Mouse (Mus musculus) heart, adult 2 months (tissue): ENCODE results near the gene Gm10282. TPM values are rescaled to one million over a fixed set of nuclear protein-coding genes. Genes with fewer than 3 reads are reported as not detected.

Source experiments
- DNase-seq, 2 experiments: peaks; one replicate each; pipeline ENCODE4 v3.0.0; 2021
- H3K27ac ChIP-seq: fragments of 200-600 bp; 2 replicates; pipeline ENCODE4 v1.8.1; 2022
- H3K27me3 ChIP-seq: fragments of 200-500 bp; 2 replicates; pipeline ENCODE4 v1.6.1; 2012; ENCODE audit warnings: mild to moderate bottlenecking, low read length, inconsistent platforms, mixed read lengths; ENCODE audit not compliant: control insufficient read depth, insufficient read depth
- H3K36me3 ChIP-seq: fragments of 200-500 bp; 2 replicates; pipeline ENCODE4 v1.6.1; 2012; ENCODE audit warnings: low read length, inconsistent platforms; ENCODE audit not compliant: control insufficient read depth, insufficient read depth
- H3K4me1 ChIP-seq: fragments of 200-500 bp; 2 replicates; pipeline ENCODE4 v1.6.1; 2011; ENCODE audit warnings: low read length; ENCODE audit not compliant: control insufficient read depth, insufficient read depth
- H3K4me3 ChIP-seq: fragments of 200-600 bp; 2 replicates; pipeline ENCODE4 v1.8.1; 2022
- H3K79me2 ChIP-seq: fragments of 200-500 bp; replicated peaks from 2 replicates; pipeline ENCODE4 v1.6.1; 2012; ENCODE audit warnings: mild to moderate bottlenecking, inconsistent platforms, low read length, moderate library complexity, mixed read lengths; ENCODE audit not compliant: control insufficient read depth, insufficient read depth
- H3K9ac ChIP-seq: fragments of 200-500 bp; 2 replicates; pipeline ENCODE4 v1.6.1; 2012; ENCODE audit warnings: low read depth, mild to moderate bottlenecking, control low read depth, inconsistent platforms, low read length, mixed read lengths
- CTCF ChIP-seq: fragments of 200-600 bp; IDR thresholded peaks from 2 replicates; pipeline ENCODE4 v1.8.1; 2022; ENCODE audit warnings: antibody characterized with exemption, mild to moderate bottlenecking, moderate library complexity
- EP300 ChIP-seq: fragments of 200-500 bp; IDR thresholded peaks from 2 replicates; pipeline ENCODE4 v1.6.1; 2011; ENCODE audit warnings: low read depth, low read length, control low read depth; ENCODE audit not compliant: insufficient read depth
- POLR2A ChIP-seq: fragments of 200-500 bp; IDR thresholded peaks from 2 replicates; pipeline ENCODE4 v1.6.1; 2011; ENCODE audit warnings: mild to moderate bottlenecking, low read depth, low read length, control low read depth; ENCODE audit not compliant: insufficient read depth
- WGBS: fragments of 180-500 bp; shearing (Covaris S2); methylation state at CpG from one replicate; pipeline ENCODE4 v1.1.7; 2018; 5-methylcytosine and 5-hydroxymethylcytosine counted together
- intact Hi-C: fragments of 180-260 bp; cut with DNase I; formaldehyde crosslinking; loops from one replicate; pipeline ENCODE4 v1.15.1; 2025
- polyA plus RNA-seq: library from polyadenylated mRNA; depleted of rRNA; stranded (reverse); fragments of >200 nt; gene quantifications from 2 replicates; pipeline ENCODE4 v1.2.3, GENCODE M21; 2012
- total RNA-seq, 2 experiments: library from RNA; stranded (reverse); gene quantifications; 2 replicates each; pipeline ENCODE4 v1.2.3; 2021

The Gm10282 gene
- total and polyA plus RNA-seq, 3 experiments = 2.9 to 8.5 (median 6.7) TPM

DNA sequence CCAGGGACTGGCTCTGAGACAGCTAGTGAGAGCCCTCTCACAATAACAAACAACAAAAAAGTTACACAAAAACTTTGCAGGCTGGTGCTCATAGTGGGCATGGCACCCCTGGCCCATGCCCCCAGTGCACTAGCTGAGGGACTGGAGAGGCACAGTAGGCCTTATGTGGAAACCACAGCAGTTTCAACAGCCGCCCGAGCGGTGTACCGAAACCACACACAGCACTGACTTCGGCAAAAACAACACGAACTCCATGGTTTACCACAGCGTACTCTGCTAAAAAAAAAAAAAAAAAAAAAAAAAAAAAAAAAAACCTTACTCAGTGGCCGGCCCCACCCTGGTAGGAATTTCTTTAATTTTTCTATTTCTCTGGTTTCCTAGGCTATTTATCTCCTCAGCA lies 45.7 kb upstream of the Gm10282 start:
- peaks cover 7% of the 10 kb centered on the region for H3K36me3 ChIP-seq
- no peak overlapping the region for H3K9ac ChIP-seq
- no peak for TF ChIP-seq POLR2A
- TF ChIP-seq EP300 = no peak
- no peak for TF ChIP-seq CTCF
- WGBS = 80% methylated on average over 8 of the region's 8 CpGs
- H3K27ac ChIP-seq = peak overlapping the region; percentile 60
- DNase-seq = peak; percentile 28 to 67
- peaks cover 32% of the 10 kb centered on the region for H3K4me1 ChIP-seq
- H3K4me3 ChIP-seq = no peak overlapping the region
- intact Hi-C loops = no loop called here
- no peaks in the 10 kb centered on the region for H3K27me3 ChIP-seq
- no peaks in the 10 kb centered on the region for H3K79me2 ChIP-seq

DNA sequence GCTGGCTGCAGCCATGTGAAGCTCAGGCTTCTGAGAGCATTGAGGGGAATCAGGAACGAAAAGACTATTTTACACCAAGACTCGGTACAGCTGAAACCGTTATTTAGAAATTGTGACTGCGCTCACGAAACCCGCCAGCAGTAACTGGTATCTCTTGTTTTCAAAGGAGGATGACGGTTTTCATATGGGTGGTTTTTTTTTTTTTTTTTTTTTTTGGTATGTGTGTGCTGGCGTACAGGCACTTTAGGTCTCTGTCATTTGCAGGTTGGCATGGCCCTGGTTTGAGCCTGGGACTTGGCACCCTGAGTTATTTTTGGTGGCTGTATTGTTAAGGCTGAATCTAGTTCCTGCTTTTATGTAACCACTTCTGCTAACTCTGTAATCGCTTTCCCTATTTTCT lies 44.8 kb upstream of the Gm10282 start:
- Histone ChIP-seq H3K27me3 (no peaks in the 10 kb centered on the region), H3K36me3 (peaks cover 7% of the 10 kb centered on the region), H3K4me1 (peaks cover 26% of the 10 kb centered on the region), H3K4me3 (no peak overlapping the region), H3K9ac (no peak overlapping the region), H3K27ac (peak overlapping the region; percentile 60), H3K79me2 (no peaks in the 10 kb centered on the region)
- WGBS = 78% methylated on average over 9 of the region's 9 CpGs
- TF ChIP-seq EP300 = no peak
- TF ChIP-seq CTCF = no peak
- no peak for TF ChIP-seq POLR2A
- DNase-seq = peak in 1 of 2 experiments; percentile 45
- intact Hi-C loops = no loop called here

DNA sequence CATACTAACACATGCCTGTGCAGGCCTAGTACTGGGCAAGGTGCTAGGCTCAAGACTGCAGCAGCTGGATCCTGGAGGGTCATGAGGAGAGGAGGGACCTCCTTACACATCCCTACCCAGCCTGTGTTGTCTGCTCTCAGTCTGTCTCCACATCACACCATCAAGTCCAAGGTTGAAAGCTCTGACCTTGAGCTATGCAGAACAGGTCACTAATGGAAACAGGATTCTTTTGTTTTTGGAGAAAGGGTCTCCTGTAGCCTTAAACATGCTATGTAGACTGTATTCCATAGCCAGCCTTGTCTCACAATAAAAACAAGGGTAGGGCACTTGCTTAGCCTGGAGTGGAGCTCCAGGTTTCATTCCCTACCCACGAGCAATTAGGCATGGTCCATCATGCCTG lies 43.9 kb upstream of the Gm10282 start:
- 91% methylated on average over 1 of the region's 1 CpGs for WGBS
- H3K9ac ChIP-seq = no peak overlapping the region
- no peak for TF ChIP-seq EP300
- no peak for TF ChIP-seq CTCF
- TF ChIP-seq POLR2A = no peak
- H3K4me3 ChIP-seq = no peak overlapping the region
- intact Hi-C loops = no loop called here
- no peak for DNase-seq
- H3K4me1 ChIP-seq = peaks cover 20% of the 10 kb centered on the region
- no peak overlapping the region; the same call in 1 of the 2 replicates for H3K27ac ChIP-seq
- no peaks in the 10 kb centered on the region for H3K79me2 ChIP-seq
- H3K27me3 ChIP-seq = no peaks in the 10 kb centered on the region
- H3K36me3 ChIP-seq = peaks cover 6% of the 10 kb centered on the region

DNA sequence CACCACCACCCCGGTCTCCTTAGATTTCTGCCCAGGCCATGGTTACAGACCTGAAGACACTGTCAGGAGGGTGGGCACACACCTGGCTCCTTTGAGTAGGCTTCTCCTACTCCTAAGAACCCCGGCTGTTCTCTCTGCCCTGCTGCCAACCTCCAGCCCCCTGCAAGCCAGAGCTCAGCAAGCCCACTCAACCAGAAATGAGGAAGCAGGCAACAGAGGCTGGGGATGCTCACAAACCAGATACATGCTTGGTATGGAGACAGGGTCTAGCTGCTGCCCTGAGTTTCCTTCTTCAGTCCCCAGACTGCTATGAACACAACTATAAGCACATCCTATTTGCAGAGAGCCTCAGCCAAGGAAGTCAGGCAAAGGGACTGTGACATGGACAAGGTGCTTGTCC lies 43.1 kb upstream of the Gm10282 start:
- Histone ChIP-seq H3K36me3 (peaks cover 5% of the 10 kb centered on the region), H3K27ac (no peak overlapping the region), H3K4me3 (no peak overlapping the region), H3K79me2 (no peaks in the 10 kb centered on the region), H3K9ac (no peak overlapping the region), H3K27me3 (no peaks in the 10 kb centered on the region), H3K4me1 (peaks cover 13% of the 10 kb centered on the region)
- TF ChIP-seq CTCF = no peak
- no peak for TF ChIP-seq EP300
- TF ChIP-seq POLR2A = no peak
- 100% methylated on average over 2 of the region's 2 CpGs for WGBS
- no peak for DNase-seq
- intact Hi-C loops = no loop called here

DNA sequence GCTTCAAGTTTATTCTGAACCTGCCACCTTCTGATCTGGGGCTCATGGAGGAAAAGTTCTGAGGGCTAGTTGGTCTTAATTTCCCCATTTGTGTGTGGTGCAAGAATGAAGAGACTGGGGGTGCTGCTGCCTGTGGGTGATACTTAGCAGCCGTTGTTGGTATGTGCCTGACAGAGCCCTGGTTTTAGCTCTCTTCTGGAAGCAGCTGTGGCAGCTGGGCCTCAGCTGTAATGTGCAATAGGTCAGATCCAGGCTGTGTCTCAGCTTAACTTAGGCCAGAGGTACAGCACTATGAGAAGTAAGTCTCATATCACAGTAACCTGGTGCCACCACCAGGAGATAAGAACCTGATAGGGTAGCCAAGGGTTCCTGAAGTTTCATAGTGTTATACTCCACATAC lies 42.5 kb upstream of the Gm10282 start:
- H3K27ac ChIP-seq = no peak overlapping the region
- H3K79me2 ChIP-seq = no peaks in the 10 kb centered on the region
- H3K4me3 ChIP-seq = no peak overlapping the region
- WGBS = 61% methylated on average over 1 of the region's 1 CpGs
- H3K27me3 ChIP-seq = no peaks in the 10 kb centered on the region
- peaks cover 11% of the 10 kb centered on the region for H3K4me1 ChIP-seq
- TF ChIP-seq EP300 (no peak), POLR2A (no peak), CTCF (no peak)
- intact Hi-C loops = no loop called here
- no peak overlapping the region for H3K9ac ChIP-seq
- no peak for DNase-seq
- H3K36me3 ChIP-seq = peaks cover 5% of the 10 kb centered on the region

DNA sequence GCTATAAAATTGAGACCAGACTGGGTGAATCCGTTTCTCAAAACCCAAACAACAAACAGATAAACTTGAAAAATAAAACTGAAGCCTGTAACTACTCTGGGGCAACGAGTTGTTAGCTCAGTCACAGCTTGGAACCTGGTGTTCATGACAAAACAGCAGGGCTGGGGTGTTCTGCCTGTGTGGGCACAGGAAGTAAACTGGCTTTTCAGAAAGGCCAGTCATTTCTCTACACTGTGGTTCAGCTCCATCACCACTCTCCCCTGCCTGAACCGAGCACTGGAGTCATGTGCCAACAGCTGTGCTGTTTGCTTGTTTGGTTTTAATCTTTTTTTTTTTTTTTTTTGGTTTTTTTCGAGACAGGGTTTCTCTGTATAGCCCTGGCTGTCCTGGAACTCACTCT lies 38.7 kb upstream of the Gm10282 start:
- DNase-seq = no peak
- whole genome bisulfite sequencing = 73% methylated on average over 4 of the region's 4 CpGs
- Histone ChIP-seq H3K4me1 (no peaks in the 10 kb centered on the region), H3K27me3 (no peaks in the 10 kb centered on the region), H3K79me2 (no peaks in the 10 kb centered on the region), H3K4me3 (no peak overlapping the region), H3K9ac (no peak overlapping the region), H3K27ac (peak overlapping the region; percentile 23; the same call in 1 of the 2 replicates), H3K36me3 (no peaks in the 10 kb centered on the region)
- TF ChIP-seq POLR2A (no peak), CTCF (no peak), EP300 (no peak)
- intact Hi-C loops = no loop called here
